Mouse (Mus musculus): Measurements from ENCODE around the gene Bmp8a.
A peak's percentile ranks its signal among the peaks of the same experiment; 100 is the strongest.
"Not testable (repeated sequence)": the region's sequence is repeated elsewhere in the genome, so short reads cannot be mapped to it uniquely, and the experiment has no call there.

The Bmp8a gene

DNA sequence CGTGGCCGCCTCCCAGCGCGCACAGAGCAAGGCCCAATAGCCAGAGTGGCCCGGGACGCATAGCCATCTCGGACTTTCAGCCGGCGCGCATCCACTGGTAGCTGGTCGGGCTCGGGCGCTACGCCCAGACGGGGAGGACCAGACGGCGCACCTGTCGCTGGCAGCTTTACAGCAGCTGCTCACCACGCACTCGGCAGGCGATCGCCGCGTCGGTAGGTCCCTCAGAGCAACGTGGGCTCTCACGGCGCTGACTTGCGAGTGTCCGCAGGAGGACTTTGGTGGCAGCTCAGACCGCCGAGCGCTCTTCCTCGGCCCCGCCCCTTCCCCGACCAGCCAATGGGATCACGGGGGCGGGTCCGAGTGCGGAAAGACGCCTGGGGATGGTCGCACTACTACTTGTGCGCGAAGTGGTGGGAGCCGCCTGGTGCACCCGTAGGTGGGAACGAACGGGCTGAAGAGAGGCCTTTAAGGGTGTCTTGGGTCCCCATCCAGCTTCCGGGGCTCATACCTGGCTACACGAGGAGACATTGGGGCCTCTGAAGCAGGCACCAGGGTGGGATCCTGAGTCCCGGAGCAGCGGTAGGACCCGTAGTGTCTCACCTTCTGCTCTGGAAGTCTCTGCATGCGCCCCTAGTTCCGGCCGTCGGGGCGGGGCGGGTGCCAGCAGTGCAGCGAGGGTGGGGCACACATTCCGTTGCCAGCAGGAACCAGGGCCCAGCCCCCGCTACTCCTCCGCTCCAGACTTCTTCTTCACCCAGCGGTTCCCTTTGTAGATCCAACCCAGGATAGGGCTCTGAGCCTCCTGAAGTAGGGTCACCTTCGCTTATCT, at the start of gene Bmp8a:
Gene Bmp8a (minus strand): TSS at position 611 of the 829 bp plus-strand sequence.
- peak; percentile 86 for DNase-seq

DNA sequence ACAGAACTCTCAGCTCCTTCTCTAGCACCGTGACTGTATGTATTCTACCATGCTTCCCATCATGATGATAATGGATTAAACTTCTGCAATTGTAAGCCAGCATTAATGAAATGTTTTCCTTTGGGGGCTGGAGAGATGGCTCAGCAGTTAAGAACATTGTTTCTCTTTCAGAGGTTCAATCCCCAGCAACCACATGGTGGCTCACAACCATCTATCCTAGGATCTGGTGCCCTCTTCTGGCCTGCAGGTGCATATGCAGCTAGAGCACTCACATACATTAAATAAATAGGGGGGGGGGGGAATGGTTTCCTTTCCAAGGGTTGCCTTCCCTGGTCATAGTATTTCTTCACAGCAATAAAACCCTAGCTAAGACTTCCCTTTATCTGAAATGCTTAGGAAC, 49.1 kb upstream of the Bmp8a start:
- peak; percentile 33 for DNase-seq

DNA sequence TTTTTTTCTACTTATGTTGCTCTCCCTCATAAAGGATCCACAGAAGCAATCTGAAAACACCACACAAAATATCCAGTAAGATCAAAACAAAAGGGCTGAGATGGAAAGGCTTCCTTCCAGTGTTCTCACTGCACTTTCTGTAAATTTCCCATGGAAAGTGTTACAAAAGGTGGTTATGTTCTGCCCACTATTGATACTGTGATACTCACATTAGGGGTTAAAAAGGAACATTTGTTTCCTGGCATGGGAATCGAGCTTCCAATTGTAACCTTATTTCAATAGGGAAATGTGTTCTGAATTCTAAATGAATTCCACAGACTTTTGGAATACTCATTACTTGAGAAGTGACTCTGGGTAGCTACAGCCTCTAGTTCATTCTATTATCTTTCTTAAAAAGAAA, 42.0 kb upstream of the Bmp8a start:
- DNase-seq, result no peak

DNA sequence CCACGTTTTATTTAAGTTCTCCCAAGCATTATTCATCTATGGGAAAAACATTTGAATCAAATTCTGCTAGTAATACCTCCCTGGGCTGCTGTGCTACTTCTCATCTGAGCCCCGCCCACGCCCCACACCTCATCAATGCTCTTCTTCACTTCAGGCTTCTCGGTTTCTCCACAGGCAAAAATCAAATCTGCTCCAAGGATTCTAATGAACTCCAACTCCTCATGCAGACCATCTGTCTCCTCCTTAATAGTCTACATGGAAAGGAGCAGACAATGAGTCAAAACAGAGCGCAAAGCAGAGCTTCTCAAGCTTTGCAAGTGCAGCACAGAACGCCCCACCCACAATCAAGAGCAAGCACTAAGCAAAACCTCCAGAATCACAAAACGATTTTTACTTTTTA, 40.1 kb upstream of the Bmp8a start:
- no peak for DNase-seq

GRCm38 (mm10) chr4:123382051-123382450, 39.0 kb upstream of the Bmp8a start:
- DNase-seq, result peak; percentile 31

- DNase-seq, result no peak
Observed at GRCm38 (mm10) chr4:123381598-123381997, 38.5 kb upstream of the Bmp8a start.

DNA sequence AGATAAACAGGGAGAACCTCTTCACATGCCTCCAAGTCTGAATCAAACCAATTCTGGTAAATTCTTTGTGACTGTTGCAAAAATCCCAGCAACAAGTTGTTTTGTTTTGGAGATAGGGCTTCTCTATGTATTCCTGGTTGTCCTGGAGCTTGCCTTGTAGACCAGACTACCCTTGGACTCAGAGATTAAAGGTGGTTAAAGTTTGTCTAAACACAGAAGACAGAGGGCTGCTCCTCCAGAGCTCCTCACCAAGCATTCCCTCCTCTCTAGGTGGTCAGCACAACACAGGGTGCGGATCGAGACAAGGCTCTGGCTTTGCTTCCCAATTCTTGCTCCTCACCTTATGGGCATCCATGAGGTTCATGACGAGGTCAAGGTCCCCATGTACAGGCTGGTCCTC, 33.0 kb upstream of the Bmp8a start:
- no peak for DNase-seq

DNA sequence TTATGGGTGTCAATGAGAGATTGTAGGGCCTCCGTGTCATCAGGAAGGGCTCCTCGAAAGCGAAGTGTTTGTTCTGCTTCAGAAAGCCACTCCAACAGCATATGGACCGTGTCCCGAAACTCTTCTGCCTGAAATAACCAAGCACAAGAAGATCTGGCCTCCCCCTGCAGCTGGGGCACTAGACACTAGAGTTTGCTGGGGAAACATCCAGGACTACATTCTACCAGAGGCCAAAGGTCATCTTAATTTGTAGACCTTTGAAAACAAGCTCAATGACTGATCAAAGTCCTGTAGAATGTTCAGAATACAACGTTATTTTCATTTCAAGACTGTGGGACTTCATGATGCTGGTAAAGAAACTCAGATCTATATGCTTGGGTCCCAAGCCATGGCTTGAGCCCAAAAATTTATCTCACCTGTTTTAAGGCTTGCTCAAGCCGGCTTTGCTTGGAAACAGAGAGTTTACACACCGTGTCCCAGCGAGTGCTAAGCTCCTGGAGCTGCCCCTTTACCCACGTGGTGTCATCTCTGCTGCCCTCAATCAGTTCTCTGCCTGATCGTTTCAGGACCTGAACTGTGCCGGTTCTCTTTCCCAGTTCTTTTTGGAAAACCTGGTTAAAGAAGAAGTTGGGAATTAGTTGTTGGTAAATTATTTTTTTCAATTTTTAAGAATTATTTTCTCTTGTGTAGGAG, 31.4 kb upstream of the Bmp8a start:
- DNase-seq, result no peak

- no peak for DNase-seq
Observed at GRCm38 (mm10) chr4:123363555-123363954, 20.5 kb upstream of the Bmp8a start.

DNA sequence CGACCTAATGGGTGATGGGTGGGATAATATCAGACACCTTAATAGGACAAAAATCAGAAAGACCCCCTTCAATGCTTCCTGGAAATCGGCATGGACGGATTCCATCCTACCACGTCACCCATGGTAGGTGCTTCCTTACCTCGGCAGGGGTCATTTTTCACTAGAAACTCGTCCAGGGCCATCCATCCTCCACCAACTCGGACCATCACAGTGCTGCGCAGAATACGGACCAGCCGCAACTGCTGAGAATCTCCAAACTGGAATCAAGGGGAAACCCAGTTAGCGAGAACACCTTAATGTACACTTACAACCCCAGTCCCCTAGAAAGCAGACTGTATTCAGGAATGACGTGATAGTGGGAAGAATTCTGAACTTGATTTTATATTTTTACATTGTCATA, 17.7 kb upstream of the Bmp8a start:
- no peak for DNase-seq

DNA sequence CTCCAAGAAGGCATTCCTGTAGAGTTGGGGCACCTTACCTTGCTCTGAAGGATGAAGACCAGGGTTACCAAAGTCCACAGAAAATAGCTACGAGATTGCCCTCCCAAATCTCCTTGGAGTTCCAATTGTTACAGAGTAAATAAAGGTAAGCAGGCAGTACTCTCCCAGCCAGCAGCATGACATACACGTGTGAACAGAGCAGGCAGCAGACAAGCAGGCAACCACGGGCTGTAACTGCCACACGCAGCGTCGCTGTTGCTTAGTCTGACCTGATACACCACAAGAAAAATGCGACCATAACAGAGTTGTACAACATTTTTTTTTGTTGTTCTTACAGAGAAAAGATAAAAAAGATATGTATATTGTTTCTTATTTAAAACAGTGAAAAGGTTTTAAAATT, 15.6 kb upstream of the Bmp8a start:
- DNase-seq, result no peak

GRCm38 (mm10) chr4:123355941-123356340, 12.9 kb upstream of the Bmp8a start:
- DNase-seq, result no peak

- no peak for DNase-seq
Observed at GRCm38 (mm10) chr4:123353271-123353877, 10.3 kb upstream of the Bmp8a start.

DNA sequence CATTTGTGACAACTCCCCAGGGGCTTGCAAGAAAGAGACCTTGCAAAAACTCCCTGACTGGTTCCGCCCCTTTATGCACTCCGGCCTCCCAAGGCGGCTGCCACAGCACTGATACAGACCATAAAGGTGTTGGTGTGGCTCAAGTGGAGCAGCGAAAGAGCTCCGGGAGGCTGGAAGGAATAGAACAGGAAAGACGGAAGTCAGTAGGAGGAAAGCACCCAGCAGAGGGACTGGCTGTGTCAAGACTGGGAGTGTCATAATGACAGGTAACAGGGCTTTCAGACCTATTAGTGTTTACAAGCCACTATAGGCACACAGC, 378 bp upstream of the Bmp8a start:
- no peak for DNase-seq

- DNase-seq, result no peak
Observed at GRCm38 (mm10) chr4:123342091-123342641, 886 bp downstream of the Bmp8a start.

GRCm38 (mm10) chr4:123340232-123340631, 2.8 kb downstream of the Bmp8a start:
- DNase-seq, result no peak

GRCm38 (mm10) chr4:123337693-123338092, 5.4 kb downstream of the Bmp8a start:
- peak; percentile 40 for DNase-seq

DNA sequence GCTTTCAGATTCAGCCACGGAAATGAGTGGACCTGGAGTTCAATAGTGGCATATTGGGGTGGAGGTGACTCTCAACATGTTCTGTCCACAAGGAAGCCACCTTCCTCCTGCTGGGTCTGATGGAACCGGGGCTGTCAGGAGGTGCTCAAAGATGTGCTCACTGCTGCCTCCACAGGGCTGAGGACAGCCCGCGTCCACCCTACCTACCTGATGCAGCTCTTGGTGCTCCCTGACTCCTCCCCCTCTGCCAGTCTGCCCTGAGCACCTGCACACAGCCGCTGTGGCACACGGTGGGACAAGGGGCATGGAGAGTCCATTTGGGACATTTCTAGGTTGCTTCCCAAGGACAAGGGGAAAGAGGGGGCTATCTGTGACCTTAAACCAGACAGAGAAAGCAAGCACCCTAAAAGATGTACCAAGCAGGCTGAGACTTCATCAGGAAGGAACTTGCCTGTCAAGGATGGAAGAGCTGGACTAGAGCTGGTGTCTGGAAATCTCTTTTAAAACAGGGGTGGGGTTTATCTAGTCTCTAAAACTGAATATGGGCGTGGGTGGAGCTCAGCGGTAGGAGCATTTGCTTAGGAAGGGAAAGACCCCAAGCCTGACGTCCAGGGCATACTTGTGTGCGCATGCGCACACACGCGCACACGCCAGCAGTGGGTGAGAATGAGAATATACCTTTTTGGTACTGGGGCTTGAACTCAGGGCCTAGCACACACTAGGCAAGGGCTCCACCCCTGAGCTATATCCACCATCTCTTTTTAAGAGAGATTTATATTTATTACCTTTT, 7.1 kb downstream of the Bmp8a start:
- no peak for DNase-seq

DNA sequence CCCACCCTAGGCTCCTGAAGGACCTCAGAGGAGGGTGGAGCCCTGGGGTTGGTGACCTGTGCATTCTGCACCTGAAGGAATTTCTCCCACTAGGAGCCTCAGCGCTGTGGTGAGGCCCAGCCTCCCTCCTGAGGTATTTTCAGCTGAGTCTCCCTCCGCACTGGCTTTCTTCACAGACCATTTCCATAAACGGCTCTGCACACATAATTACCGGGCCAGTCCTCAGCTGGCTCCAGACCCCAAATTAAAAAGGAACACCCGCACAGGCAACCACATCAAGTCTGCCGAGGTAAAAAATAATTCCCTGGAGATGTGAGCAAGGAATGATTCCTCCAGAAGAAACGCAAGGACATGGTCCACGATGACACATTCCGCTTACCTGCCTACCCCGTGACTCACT, 7.8 kb downstream of the Bmp8a start:
- DNase-seq, result not testable (repeated sequence)

GRCm38 (mm10) chr4:123334177-123334576, 8.9 kb downstream of the Bmp8a start:
- DNase-seq, result no peak

GRCm38 (mm10) chr4:123333151-123333550, 9.9 kb downstream of the Bmp8a start:
- no peak for DNase-seq

DNA sequence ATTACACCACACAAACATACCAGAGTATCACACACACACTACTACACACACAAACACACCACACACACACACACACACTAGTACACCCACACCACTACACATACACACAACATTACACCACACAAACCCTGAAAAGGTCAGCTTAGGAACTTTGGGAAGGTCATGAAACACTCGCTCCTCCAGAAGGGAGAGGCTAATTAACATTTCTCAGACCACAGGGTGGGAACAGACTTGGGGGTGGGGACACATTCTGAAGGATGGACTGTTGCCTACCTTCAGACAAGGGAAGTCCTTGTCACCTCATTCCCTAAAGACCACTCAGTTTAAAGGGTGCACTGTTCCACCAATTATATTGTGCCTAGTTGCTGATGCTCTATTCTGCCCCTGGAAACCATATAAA, 11.1 kb downstream of the Bmp8a start:
- not testable (repeated sequence) for DNase-seq

- DNase-seq, result no peak
Observed at GRCm38 (mm10) chr4:123331326-123331725, 11.7 kb downstream of the Bmp8a start.
